Mouse (Mus musculus): ENCODE data around the gene Cacna2d3. TPM values are rescaled to one million over a fixed set of nuclear protein-coding genes. Genes with fewer than 3 reads are reported as not detected.

The Cacna2d3 gene
- polyA plus RNA-seq, 1 experiment from 2014 or later: 5.1 TPM

DNA sequence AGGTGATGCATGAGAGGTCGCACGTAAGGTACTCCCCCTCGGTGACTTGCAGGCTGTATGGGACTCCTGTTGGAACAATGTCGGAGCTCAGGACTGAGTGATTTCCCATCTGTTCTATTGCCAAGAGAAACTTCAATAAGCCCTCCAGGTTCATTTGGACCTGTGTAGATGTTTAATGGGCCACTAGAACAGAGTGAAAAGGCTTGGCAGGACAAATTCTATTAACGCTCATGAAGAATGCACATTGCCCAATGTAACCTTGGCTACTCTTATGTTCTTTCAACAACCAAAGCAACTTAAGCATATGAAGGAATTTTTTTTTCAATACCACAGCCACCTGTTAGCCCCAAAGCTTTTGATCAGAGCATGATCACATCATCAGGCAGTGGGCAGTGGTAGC is 451.1 kb downstream of the Cacna2d3 start:
- H3K36me3 ChIP-seq: no peaks in the 10 kb centered on the region
- 80% methylated on average over 5 of the region's 5 CpGs for WGBS
- no peak overlapping the region for H3K4me3 ChIP-seq (replicated peaks)
- H3K4me2 ChIP-seq: no peak overlapping the region
- no peak overlapping the region for H3K27ac ChIP-seq
- H3K27me3 ChIP-seq: no peaks in the 10 kb centered on the region
- no peak for ATAC-seq (replicated peaks; ENCODE audit: low FRiP score)
- H3K4me1 ChIP-seq: 0 out of 2 replicates have a peak, but pooled peaks cover 12% of the 10 kb centered on the region
- no peak overlapping the region for H3K9ac ChIP-seq
- H3K9me3 ChIP-seq (replicated peaks): no peaks in the 10 kb centered on the region

DNA sequence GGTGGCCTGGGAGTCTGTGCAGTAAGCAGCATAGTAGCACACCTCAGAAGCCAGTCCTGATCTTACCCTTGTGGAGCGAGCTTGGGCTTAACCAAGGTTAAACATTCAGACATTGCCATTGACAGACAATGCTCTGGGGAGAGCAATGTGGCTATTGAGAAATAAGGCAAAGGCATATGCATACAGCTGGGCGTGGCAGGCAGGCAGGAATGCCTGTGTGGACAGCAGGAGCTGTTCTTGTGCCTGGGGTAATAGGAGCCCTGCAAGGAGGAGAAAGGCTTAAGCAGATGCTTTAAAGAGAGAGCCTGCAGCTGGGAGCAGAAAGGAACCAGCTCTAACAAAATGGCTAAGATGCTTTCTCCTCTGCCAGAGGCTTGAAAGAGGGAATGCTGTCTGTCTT is 451.8 kb downstream of the Cacna2d3 start:
- Histone ChIP-seq H3K9ac (no peak overlapping the region), H3K4me2 (no peak overlapping the region), H3K4me3 (replicated peaks) (no peak overlapping the region), H3K36me3 (no peaks in the 10 kb centered on the region), H3K27me3 (no peaks in the 10 kb centered on the region), H3K4me1 (0 out of 2 replicates have a peak, but pooled peaks cover 12% of the 10 kb centered on the region), H3K9me3 (replicated peaks) (no peaks in the 10 kb centered on the region), H3K27ac (no peak overlapping the region)
- 73% methylated on average over 2 of the region's 2 CpGs for WGBS
- ATAC-seq (replicated peaks; ENCODE audit: low FRiP score): no peak

DNA sequence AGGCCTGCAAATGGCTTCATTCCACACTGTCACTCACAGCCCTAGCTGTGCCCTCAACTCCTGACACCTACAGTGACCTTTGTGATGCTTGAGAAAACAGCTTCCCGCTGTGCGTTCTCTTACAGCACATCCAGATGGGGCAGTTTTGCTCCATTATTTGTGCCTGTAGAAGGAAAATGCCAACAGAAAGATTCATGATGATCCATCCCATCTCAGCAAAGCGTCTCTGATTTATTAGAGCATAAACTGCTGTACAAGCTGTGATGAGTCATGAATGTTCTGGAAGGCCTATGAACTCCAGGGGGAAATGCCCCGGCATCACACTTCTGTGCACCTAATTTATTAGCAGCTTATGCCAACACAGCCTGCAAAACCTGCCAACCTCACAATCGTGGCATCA is 453.1 kb downstream of the Cacna2d3 start:
- H3K4me1 ChIP-seq: 0 out of 2 replicates have a peak, but pooled peaks cover 12% of the 10 kb centered on the region
- H3K4me2 ChIP-seq: no peak overlapping the region
- no peaks in the 10 kb centered on the region for H3K27me3 ChIP-seq
- 19% methylated on average over 5 of the region's 5 CpGs for WGBS
- ATAC-seq (replicated peaks; ENCODE audit: low FRiP score): no peak
- H3K27ac ChIP-seq: no peak overlapping the region
- no peak overlapping the region for H3K4me3 ChIP-seq (replicated peaks)
- H3K9ac ChIP-seq: no peak overlapping the region
- no peaks in the 10 kb centered on the region for H3K36me3 ChIP-seq
- H3K9me3 ChIP-seq (replicated peaks): no peaks in the 10 kb centered on the region

- Histone ChIP-seq H3K36me3 (no peaks in the 10 kb centered on the region), H3K27me3 (no peaks in the 10 kb centered on the region), H3K9ac (no peak overlapping the region), H3K4me2 (no peak overlapping the region), H3K27ac (no peak overlapping the region), H3K4me3 (replicated peaks) (no peak overlapping the region), H3K9me3 (replicated peaks) (no peaks in the 10 kb centered on the region), H3K4me1 (0 out of 2 replicates have a peak, but pooled peaks cover 12% of the 10 kb centered on the region)
- no peak for ATAC-seq (replicated peaks; ENCODE audit: low FRiP score)
- WGBS: 50% methylated on average over 5 of the region's 5 CpGs
Measured at GRCm38 (mm10) chr14:29267233-29267874, 454.3 kb downstream of the Cacna2d3 start.

DNA sequence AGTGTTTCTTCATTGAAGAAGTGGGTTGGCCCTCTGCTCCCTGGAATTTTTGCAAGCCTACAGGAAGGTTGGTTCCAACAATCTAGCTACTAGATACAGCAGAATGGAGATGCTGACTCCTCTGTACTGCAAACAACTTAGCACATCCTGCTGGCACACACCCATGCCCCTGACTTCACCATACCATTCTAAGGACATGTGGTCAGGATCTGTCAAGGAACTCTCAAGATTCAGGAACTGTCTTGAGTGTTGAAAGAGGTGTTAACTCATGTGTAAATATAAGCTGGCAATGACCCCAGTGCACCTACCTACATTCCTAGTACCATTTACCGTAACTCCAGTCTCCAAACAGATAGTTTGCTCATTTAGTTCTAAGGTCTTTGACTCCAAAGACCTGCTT is 461.0 kb downstream of the Cacna2d3 start:
- no peak overlapping the region for H3K4me3 ChIP-seq (replicated peaks)
- WGBS: 92% methylated on average over 1 of the region's 1 CpGs

GRCm38 (mm10) chr14:29243516-29243915 is 478.1 kb downstream of the Cacna2d3 start:
- no peaks in the 10 kb centered on the region for H3K27me3 ChIP-seq
- H3K9me3 ChIP-seq (replicated peaks): 0 out of 2 replicates have a peak, but pooled peaks cover 4% of the 10 kb centered on the region
- no peak overlapping the region for H3K4me2 ChIP-seq
- no peak overlapping the region for H3K4me3 ChIP-seq (replicated peaks)
- 88% methylated on average over 2 of the region's 2 CpGs for WGBS
- H3K9ac ChIP-seq: no peak overlapping the region
- no peak overlapping the region for H3K27ac ChIP-seq
- no peaks in the 10 kb centered on the region for H3K36me3 ChIP-seq
- H3K4me1 ChIP-seq: no peaks in the 10 kb centered on the region
- no peak for ATAC-seq (replicated peaks; ENCODE audit: low FRiP score)

More for the DNA sequence above, 461.0 kb downstream of the Cacna2d3 start:
- H3K9me3 ChIP-seq (replicated peaks): no peaks in the 10 kb centered on the region
- no peaks in the 10 kb centered on the region for H3K27me3 ChIP-seq
- H3K9ac ChIP-seq: no peak overlapping the region
- H3K4me2 ChIP-seq: no peak overlapping the region
- H3K4me1 ChIP-seq: no peaks in the 10 kb centered on the region
- no peaks in the 10 kb centered on the region for H3K36me3 ChIP-seq
- no peak for ATAC-seq (replicated peaks; ENCODE audit: low FRiP score)
- no peak overlapping the region for H3K27ac ChIP-seq

DNA sequence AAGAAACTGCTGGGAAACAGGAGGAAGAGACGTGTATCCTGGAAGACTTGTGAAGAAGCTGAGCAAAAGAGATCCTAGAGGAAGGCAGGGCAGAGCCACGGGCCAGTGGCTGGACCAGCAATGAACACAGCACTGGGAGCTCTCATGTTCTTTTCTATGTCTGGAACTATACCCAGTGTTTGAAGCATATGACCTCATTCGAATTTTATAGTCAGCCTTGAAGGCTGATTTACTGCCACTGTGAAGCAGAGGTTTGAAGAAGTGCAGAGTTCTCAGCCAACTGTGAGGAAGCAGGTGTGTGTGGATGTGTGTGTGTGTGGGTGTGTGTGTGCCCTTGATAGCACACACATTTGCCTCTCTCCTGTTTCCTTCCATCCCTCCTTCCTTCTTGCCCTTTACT is 483.2 kb downstream of the Cacna2d3 start:
- no peak overlapping the region for H3K4me2 ChIP-seq
- H3K27ac ChIP-seq: no peak overlapping the region
- H3K36me3 ChIP-seq: no peaks in the 10 kb centered on the region
- H3K4me3 ChIP-seq (replicated peaks): no peak overlapping the region
- H3K9me3 ChIP-seq (replicated peaks): no peaks in the 10 kb centered on the region
- no peaks in the 10 kb centered on the region for H3K27me3 ChIP-seq
- 20% methylated on average over 3 of the region's 3 CpGs for WGBS
- no peaks in the 10 kb centered on the region for H3K4me1 ChIP-seq
- H3K9ac ChIP-seq: no peak overlapping the region
- ATAC-seq (replicated peaks; ENCODE audit: low FRiP score): no peak

DNA sequence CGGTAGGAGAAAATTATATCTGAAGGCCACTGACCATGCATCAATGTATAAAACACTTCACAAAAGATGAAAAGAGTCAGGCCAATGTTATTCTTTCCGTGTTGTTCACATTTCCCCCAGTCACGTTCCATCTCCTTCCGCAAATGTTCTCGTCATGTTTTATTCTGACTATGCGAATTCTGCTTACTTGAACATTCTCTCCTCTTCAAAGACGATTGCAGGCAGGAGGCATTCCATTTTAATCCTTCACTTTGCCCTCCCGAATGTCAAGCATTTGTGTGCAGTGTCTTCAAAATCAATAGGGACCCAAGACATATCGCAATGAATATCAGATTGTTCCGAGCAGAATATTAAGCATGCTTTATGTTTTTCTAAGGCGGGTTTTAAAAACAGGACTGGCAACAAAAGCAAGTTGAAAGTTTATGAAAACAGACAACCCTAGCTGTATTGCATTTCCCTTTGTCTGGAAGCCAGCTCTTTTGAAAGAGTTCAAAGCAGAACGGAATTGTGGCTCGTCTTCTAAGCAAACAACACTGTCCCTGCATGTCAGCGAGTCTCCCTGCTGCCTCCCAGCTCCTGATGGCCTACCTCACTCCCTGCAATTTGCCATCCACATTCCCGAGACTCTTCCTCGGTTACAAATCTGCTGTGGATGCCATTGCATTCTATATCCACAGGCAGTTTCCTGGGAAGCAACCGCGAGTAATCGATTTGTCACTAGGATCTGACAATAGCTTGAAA is 492.5 kb downstream of the Cacna2d3 start:
- H3K4me2 ChIP-seq: no peak overlapping the region
- 56% methylated on average over 19 of the region's 19 CpGs for WGBS
- no peaks in the 10 kb centered on the region for H3K4me1 ChIP-seq
- no peaks in the 10 kb centered on the region for H3K27me3 ChIP-seq
- no peak for ATAC-seq (replicated peaks; ENCODE audit: low FRiP score)
- no peaks in the 10 kb centered on the region for H3K9me3 ChIP-seq (replicated peaks)
- H3K4me3 ChIP-seq (replicated peaks): no peak overlapping the region
- H3K9ac ChIP-seq: no peak overlapping the region
- H3K27ac ChIP-seq: no peak overlapping the region
- H3K36me3 ChIP-seq: no peaks in the 10 kb centered on the region

GRCm38 (mm10) chr14:29228471-29228870 is 493.2 kb downstream of the Cacna2d3 start:
- H3K9ac ChIP-seq: no peak overlapping the region
- H3K4me1 ChIP-seq: no peaks in the 10 kb centered on the region
- no peak overlapping the region for H3K27ac ChIP-seq
- H3K36me3 ChIP-seq: no peaks in the 10 kb centered on the region
- ATAC-seq (replicated peaks; ENCODE audit: low FRiP score): no peak
- H3K4me3 ChIP-seq (replicated peaks): no peak overlapping the region
- H3K9me3 ChIP-seq (replicated peaks): no peaks in the 10 kb centered on the region
- no peaks in the 10 kb centered on the region for H3K27me3 ChIP-seq
- H3K4me2 ChIP-seq: no peak overlapping the region

GRCm38 (mm10) chr14:29227959-29228358 is 493.7 kb downstream of the Cacna2d3 start:
- Histone ChIP-seq H3K27me3 (no peaks in the 10 kb centered on the region), H3K4me3 (replicated peaks) (no peak overlapping the region), H3K36me3 (no peaks in the 10 kb centered on the region), H3K27ac (no peak overlapping the region), H3K9ac (no peak overlapping the region), H3K4me1 (no peaks in the 10 kb centered on the region), H3K4me2 (no peak overlapping the region), H3K9me3 (replicated peaks) (no peaks in the 10 kb centered on the region)
- ATAC-seq (replicated peaks; ENCODE audit: low FRiP score): no peak
- WGBS: 86% methylated on average over 2 of the region's 2 CpGs

DNA sequence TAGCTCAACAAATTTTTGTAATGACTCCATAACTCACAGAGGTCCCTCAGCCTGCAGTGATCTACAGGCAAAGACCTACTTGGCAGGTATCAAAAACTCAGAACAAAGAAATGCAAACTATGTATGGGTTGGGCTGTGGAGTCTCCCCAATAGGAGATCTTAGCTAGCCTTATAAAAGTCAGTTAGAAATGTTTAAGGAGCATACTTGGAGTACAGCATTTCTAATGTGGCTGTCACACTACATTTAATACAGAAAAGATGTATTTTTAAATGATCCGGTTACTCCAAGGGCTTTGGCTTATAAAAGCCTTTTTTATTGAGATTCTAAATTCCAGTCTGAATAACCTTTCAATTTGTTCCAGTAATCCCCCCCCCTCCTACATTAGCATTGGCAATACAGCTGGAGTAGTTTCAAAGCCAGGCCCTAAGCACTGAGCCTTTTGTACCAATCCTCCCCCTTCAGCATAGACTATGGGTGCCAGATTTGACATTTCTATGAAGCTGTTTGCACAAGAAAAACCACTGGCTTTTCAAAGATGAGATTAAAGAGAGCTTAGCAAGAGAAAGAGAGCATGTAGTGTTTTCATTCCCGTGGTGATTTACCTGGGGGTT is 495.8 kb downstream of the Cacna2d3 start:
- Histone ChIP-seq H3K4me2 (no peak overlapping the region), H3K27me3 (no peaks in the 10 kb centered on the region), H3K27ac (no peak overlapping the region), H3K9ac (no peak overlapping the region), H3K4me1 (no peaks in the 10 kb centered on the region), H3K9me3 (replicated peaks) (no peaks in the 10 kb centered on the region), H3K4me3 (replicated peaks) (no peak overlapping the region), H3K36me3 (no peaks in the 10 kb centered on the region)
- no peak for ATAC-seq (replicated peaks; ENCODE audit: low FRiP score)
- WGBS: 57% methylated on average over 2 of the region's 2 CpGs

DNA sequence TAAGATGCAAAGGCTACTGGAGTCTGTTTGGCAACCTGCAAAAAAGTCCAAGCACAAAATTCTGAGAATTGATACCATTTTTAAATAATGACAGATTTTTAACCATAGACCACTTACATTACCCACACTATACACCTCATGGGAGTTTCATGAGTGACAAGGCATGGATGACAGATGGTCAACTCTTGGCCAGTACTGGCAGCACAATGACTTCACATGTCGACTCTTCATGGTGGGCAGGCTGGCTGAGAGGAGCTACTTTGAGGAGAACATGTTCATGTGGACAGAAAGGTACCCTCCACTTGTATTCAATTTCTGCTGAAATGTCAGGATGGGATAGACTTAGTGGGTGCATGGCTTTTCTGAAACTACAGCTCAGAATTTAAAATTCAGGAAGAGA is 498.7 kb downstream of the Cacna2d3 start:
- Histone ChIP-seq H3K36me3 (no peaks in the 10 kb centered on the region), H3K4me2 (no peak overlapping the region), H3K9me3 (replicated peaks) (no peaks in the 10 kb centered on the region), H3K27ac (no peak overlapping the region), H3K4me3 (replicated peaks) (no peak overlapping the region), H3K4me1 (no peaks in the 10 kb centered on the region), H3K9ac (no peak overlapping the region), H3K27me3 (no peaks in the 10 kb centered on the region)
- WGBS: 87% methylated on average over 1 of the region's 1 CpGs
- ATAC-seq (replicated peaks; ENCODE audit: low FRiP score): no peak
